Mouse (Mus musculus): ENCODE results near the gene Glipr1l1. TPM values are rescaled to one million over a fixed set of nuclear protein-coding genes. Genes with fewer than 3 reads are reported as not detected.
"Not testable (repeated sequence)": the region's sequence is repeated elsewhere in the genome, so short reads cannot be mapped to it uniquely, and the experiment has no call there.

Gene Glipr1l1
- not detected in 2 replicates for polyA plus RNA-seq (2015; fragmentation: Nextera tagmentation; extraction: Ambion mirVana)

DNA sequence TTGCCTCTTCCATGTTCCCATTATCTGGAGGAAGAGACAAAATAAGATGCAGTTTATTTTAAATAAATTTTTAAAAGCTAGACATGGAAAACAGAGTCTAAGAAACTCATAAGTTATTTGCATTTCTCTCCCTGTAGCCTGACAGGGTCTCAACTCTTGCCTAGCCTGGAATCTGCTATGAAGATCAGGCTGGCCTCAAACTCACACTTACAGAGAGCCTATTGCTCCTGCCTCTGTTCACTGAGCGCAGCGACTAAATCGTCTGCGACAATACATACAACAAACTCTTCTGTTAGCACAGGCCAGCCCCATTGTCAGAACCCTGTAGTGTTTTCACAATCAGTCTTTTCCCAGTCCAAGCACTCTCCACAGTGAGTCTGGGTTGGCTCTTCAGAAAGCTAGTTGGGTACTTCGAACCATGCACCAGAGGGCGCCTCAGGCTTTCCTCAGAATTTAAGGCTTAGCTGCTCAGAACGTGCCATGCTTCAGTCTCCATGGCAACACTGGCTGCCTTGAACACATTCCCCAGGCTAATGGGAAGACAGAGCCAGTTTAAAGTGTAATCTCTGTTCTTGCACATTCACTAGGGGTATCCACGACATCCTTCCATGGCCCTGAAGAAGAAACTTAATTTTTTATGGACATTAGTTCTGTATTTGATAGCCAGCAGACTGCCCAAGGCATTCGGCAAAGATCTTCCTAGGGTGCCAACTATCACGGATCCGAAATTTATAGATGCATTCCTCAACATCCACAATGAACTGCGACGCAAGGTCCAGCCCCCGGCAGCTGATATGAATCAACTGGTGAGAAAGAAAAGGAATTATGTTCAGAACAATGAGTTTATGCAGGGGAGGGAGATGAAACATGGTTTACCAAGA is at the start of gene Glipr1l1:
TSS of gene Glipr1l1 (plus strand) at position 488 of the 881 bp plus-strand sequence.
- H3K4me3 ChIP-seq (ENCODE audit: low read depth, low read length) = no peak within 1 kb of the TSS
- WGBS = 49% methylated on average over 14 of the region's 14 CpGs

GRCm38 (mm10) chr10:112023585-112023984 is 36.4 kb upstream of the Glipr1l1 start:
- H3K36me3 ChIP-seq (ENCODE audit: control insufficient read depth, insufficient read depth) = no peaks in the 10 kb centered on the region
- H3K4me2 ChIP-seq (replicated peaks; ENCODE audit: low read depth) = no peak overlapping the region
- 76% methylated on average over 2 of the region's 2 CpGs for WGBS
- TF ChIP-seq CTCF (IDR thresholded peaks at IDR 0.05; ENCODE audit: low read depth) = no peak
- H3K4me3 ChIP-seq (ENCODE audit: low read depth, low read length) = no peak overlapping the region
- H3K9ac ChIP-seq (ENCODE audit: low read depth, low read length) = no peak overlapping the region
- H3K9me3 ChIP-seq (ENCODE audit: control insufficient read depth) = no peaks in the 10 kb centered on the region
- no peaks in the 10 kb centered on the region for H3K27me3 ChIP-seq (replicated peaks; ENCODE audit: control insufficient read depth, insufficient read depth, low read length)
- ATAC-seq = no peak
- H3K4me1 ChIP-seq (replicated peaks; ENCODE audit: control insufficient read depth, insufficient read depth, low read length) = no peaks in the 10 kb centered on the region
- H3K27ac ChIP-seq (ENCODE audit: low read depth, low read length) = no peak overlapping the region

More for the DNA sequence above, at the start of gene Glipr1l1:
- no peak within 1 kb of the TSS for H3K4me2 ChIP-seq (replicated peaks; ENCODE audit: low read depth)
- H3K27me3 ChIP-seq (replicated peaks; ENCODE audit: control insufficient read depth, insufficient read depth, low read length) = no peaks in the 10 kb centered on the region
- no peaks in the 10 kb centered on the region for H3K36me3 ChIP-seq (ENCODE audit: control insufficient read depth, insufficient read depth)
- no peaks in the 10 kb centered on the region for H3K9me3 ChIP-seq (ENCODE audit: control insufficient read depth)
- H3K27ac ChIP-seq (ENCODE audit: low read depth, low read length) = no peak within 1 kb of the TSS
- TF ChIP-seq CTCF (IDR thresholded peaks at IDR 0.05; ENCODE audit: low read depth) = peak; percentile 65
- ATAC-seq = no peak
- no peaks in the 10 kb centered on the region for H3K4me1 ChIP-seq (replicated peaks; ENCODE audit: control insufficient read depth, insufficient read depth, low read length)
- no peak within 1 kb of the TSS for H3K9ac ChIP-seq (ENCODE audit: low read depth, low read length)

- not testable (repeated sequence) for H3K27me3 ChIP-seq (replicated peaks; ENCODE audit: control insufficient read depth, insufficient read depth, low read length); H3K27ac ChIP-seq (ENCODE audit: low read depth, low read length); H3K9me3 ChIP-seq (ENCODE audit: control insufficient read depth); H3K4me1 ChIP-seq (replicated peaks; ENCODE audit: control insufficient read depth, insufficient read depth, low read length); H3K4me3 ChIP-seq (ENCODE audit: low read depth, low read length); ATAC-seq; H3K4me2 ChIP-seq (replicated peaks; ENCODE audit: low read depth); H3K36me3 ChIP-seq (ENCODE audit: control insufficient read depth, insufficient read depth); H3K9ac ChIP-seq (ENCODE audit: low read depth, low read length)
- WGBS = 82% methylated on average over 3 of the region's 3 CpGs
Measured at GRCm38 (mm10) chr10:112028689-112029088, 31.3 kb upstream of the Glipr1l1 start.

DNA sequence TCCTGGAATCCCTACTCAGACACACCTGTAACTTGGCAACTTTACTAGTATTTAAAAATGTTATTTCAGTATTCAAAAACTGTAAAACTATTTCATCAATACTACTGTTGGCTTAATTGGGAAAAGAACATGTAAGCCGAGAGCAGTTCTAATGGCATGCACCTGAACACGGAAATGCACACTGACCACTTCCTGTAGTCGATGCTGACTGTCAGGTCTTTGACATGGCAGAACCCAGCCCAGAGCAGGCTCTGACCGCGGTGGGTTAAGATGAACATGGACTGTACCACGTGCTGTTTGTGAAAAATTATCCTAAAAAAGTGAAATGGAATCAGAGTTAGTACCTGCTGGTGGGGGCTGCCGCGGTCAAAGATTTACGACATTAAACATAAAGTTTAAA is 16.5 kb upstream of the Glipr1l1 start:
- H3K9me3 ChIP-seq (ENCODE audit: control insufficient read depth); H3K27me3 ChIP-seq (replicated peaks; ENCODE audit: control insufficient read depth, insufficient read depth, low read length); H3K4me2 ChIP-seq (replicated peaks; ENCODE audit: low read depth); H3K9ac ChIP-seq (ENCODE audit: low read depth, low read length); H3K27ac ChIP-seq (ENCODE audit: low read depth, low read length); ATAC-seq; H3K4me1 ChIP-seq (replicated peaks; ENCODE audit: control insufficient read depth, insufficient read depth, low read length); H3K36me3 ChIP-seq (ENCODE audit: control insufficient read depth, insufficient read depth); H3K4me3 ChIP-seq (ENCODE audit: low read depth, low read length): not testable (repeated sequence)
- WGBS = 67% methylated on average over 9 of the region's 9 CpGs

- H3K27ac ChIP-seq (ENCODE audit: low read depth, low read length); H3K36me3 ChIP-seq (ENCODE audit: control insufficient read depth, insufficient read depth); H3K27me3 ChIP-seq (replicated peaks; ENCODE audit: control insufficient read depth, insufficient read depth, low read length); H3K4me2 ChIP-seq (replicated peaks; ENCODE audit: low read depth); H3K9ac ChIP-seq (ENCODE audit: low read depth, low read length); H3K4me3 ChIP-seq (ENCODE audit: low read depth, low read length); H3K4me1 ChIP-seq (replicated peaks; ENCODE audit: control insufficient read depth, insufficient read depth, low read length); ATAC-seq; H3K9me3 ChIP-seq (ENCODE audit: control insufficient read depth): not testable (repeated sequence)
- 22% methylated on average over 14 of the region's 14 CpGs for WGBS
Measured at GRCm38 (mm10) chr10:112044283-112044682, 15.7 kb upstream of the Glipr1l1 start.

- H3K36me3 ChIP-seq (ENCODE audit: control insufficient read depth, insufficient read depth) = no peaks in the 10 kb centered on the region
- ATAC-seq = no peak
- H3K9ac ChIP-seq (ENCODE audit: low read depth, low read length) = no peak overlapping the region
- H3K4me2 ChIP-seq (replicated peaks; ENCODE audit: low read depth) = no peak overlapping the region
- H3K9me3 ChIP-seq (ENCODE audit: control insufficient read depth) = no peaks in the 10 kb centered on the region
- H3K27me3 ChIP-seq (replicated peaks; ENCODE audit: control insufficient read depth, insufficient read depth, low read length) = no peaks in the 10 kb centered on the region
- no peak for TF ChIP-seq CTCF (IDR thresholded peaks at IDR 0.05; ENCODE audit: low read depth)
- H3K4me3 ChIP-seq (ENCODE audit: low read depth, low read length) = no peak overlapping the region
- no peaks in the 10 kb centered on the region for H3K4me1 ChIP-seq (replicated peaks; ENCODE audit: control insufficient read depth, insufficient read depth, low read length)
- H3K27ac ChIP-seq (ENCODE audit: low read depth, low read length) = no peak overlapping the region
Measured at GRCm38 (mm10) chr10:112051220-112051619, 8.8 kb upstream of the Glipr1l1 start.

GRCm38 (mm10) chr10:112051956-112052355 is 8.0 kb upstream of the Glipr1l1 start:
- not testable (repeated sequence) for ATAC-seq; H3K36me3 ChIP-seq (ENCODE audit: control insufficient read depth, insufficient read depth)
- 73% methylated on average over 2 of the region's 2 CpGs for WGBS

DNA sequence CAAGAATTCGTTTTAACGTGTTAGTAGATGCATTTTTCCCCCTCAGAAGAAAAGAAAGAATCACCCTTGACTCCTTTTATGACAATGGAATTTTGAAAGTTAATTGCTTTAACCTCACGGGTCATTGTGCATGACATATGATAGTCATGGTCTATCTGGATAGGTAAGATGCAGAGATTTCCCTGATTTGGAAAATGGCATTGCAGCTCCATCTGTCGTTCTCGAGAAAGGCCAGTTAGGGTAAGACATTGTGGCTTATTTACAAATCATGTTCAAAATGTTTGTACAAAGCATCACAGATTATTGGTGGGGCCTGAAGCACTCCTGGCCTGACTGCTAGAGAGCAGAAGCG is 570 bp downstream of the Glipr1l1 start:
- H3K9ac ChIP-seq (ENCODE audit: low read depth, low read length); H3K27me3 ChIP-seq (replicated peaks; ENCODE audit: control insufficient read depth, insufficient read depth, low read length); H3K9me3 ChIP-seq (ENCODE audit: control insufficient read depth); H3K4me3 ChIP-seq (ENCODE audit: low read depth, low read length); H3K36me3 ChIP-seq (ENCODE audit: control insufficient read depth, insufficient read depth); H3K4me1 ChIP-seq (replicated peaks; ENCODE audit: control insufficient read depth, insufficient read depth, low read length); H3K27ac ChIP-seq (ENCODE audit: low read depth, low read length); ATAC-seq; H3K4me2 ChIP-seq (replicated peaks; ENCODE audit: low read depth): not testable (repeated sequence)
- WGBS = 74% methylated on average over 6 of the region's 6 CpGs

More at GRCm38 (mm10) chr10:112051956-112052355, 8.0 kb upstream of the Glipr1l1 start:
- H3K4me3 ChIP-seq (ENCODE audit: low read depth, low read length); H3K27ac ChIP-seq (ENCODE audit: low read depth, low read length); H3K4me1 ChIP-seq (replicated peaks; ENCODE audit: control insufficient read depth, insufficient read depth, low read length); H3K27me3 ChIP-seq (replicated peaks; ENCODE audit: control insufficient read depth, insufficient read depth, low read length); H3K9me3 ChIP-seq (ENCODE audit: control insufficient read depth); H3K9ac ChIP-seq (ENCODE audit: low read depth, low read length); H3K4me2 ChIP-seq (replicated peaks; ENCODE audit: low read depth): not testable (repeated sequence)

All from intestine, postnatal 0 days (tissue).